Mouse (Mus musculus): ENCODE measurements at regions not wholly inside any gene's neighbourhood (a gene's known extent, or its start where the extent isn't known, plus 50 kb on each side); places are given as distances from the start of the nearest gene placed in this dataset.

GRCm38 (mm10) chr3:101513611-101514311, 90.7 kb downstream of the Atp1a1 start:
- DNase-seq (ENCODE audit: low read depth) = peak; percentile 69
- TF ChIP-seq CTCF (IDR thresholded peaks at IDR 0.05; ENCODE audit: borderline replicate concordance, extremely low read depth, insufficient read depth, insufficient read length) = no peak
- TF ChIP-seq POLR2A (IDR thresholded peaks at IDR 0.05; ENCODE audit: borderline replicate concordance, extremely low read depth, insufficient read depth, insufficient read length, poor library complexity, severe bottlenecking) = no peak
